Mouse (Mus musculus): ENCODE measurements around the gene Prkci.

Prkci gene

GRCm38 (mm10) chr3:31049087-31049486 lies 53.5 kb downstream of the Prkci start:
- no peak for DNase-seq (ENCODE audit: low spot score)

- DNase-seq (ENCODE audit: low spot score) = no peak
Observed at GRCm38 (mm10) chr3:31050375-31050774, 54.8 kb downstream of the Prkci start.

GRCm38 (mm10) chr3:31051730-31052129 lies 56.2 kb downstream of the Prkci start:
- DNase-seq (ENCODE audit: low spot score) = no peak

GRCm38 (mm10) chr3:31053191-31053590 lies 57.6 kb downstream of the Prkci start:
- no peak for DNase-seq (ENCODE audit: low spot score)

- no peak for DNase-seq (ENCODE audit: low spot score)
Observed at GRCm38 (mm10) chr3:31054888-31055287, 59.3 kb downstream of the Prkci start.

- peak; percentile 38 for DNase-seq (ENCODE audit: low spot score)
Observed at GRCm38 (mm10) chr3:31056047-31056650, 60.6 kb downstream of the Prkci start.

- peak; percentile 83 for DNase-seq (ENCODE audit: low spot score)
Observed at GRCm38 (mm10) chr3:31056651-31057627, 61.4 kb downstream of the Prkci start.

- peak; percentile 28 for DNase-seq (ENCODE audit: low spot score)
Observed at GRCm38 (mm10) chr3:31060745-31061102, 65.2 kb downstream of the Prkci start.

GRCm38 (mm10) chr3:31061103-31061785 lies 65.7 kb downstream of the Prkci start:
- DNase-seq (ENCODE audit: low spot score) = no peak

GRCm38 (mm10) chr3:31061786-31062120 lies 66.2 kb downstream of the Prkci start:
- no peak for DNase-seq (ENCODE audit: low spot score)

GRCm38 (mm10) chr3:31062325-31062724 lies 66.8 kb downstream of the Prkci start:
- no peak for DNase-seq (ENCODE audit: low spot score)

- no peak for DNase-seq (ENCODE audit: low spot score)
Observed at GRCm38 (mm10) chr3:31068482-31068881, 72.9 kb downstream of the Prkci start.

GRCm38 (mm10) chr3:31071804-31072203 lies 76.3 kb downstream of the Prkci start:
- DNase-seq (ENCODE audit: low spot score) = no peak

- DNase-seq (ENCODE audit: low spot score) = no peak
Observed at GRCm38 (mm10) chr3:31075808-31076207, 80.3 kb downstream of the Prkci start.

GRCm38 (mm10) chr3:31077068-31077703 lies 81.6 kb downstream of the Prkci start:
- no peak for DNase-seq (ENCODE audit: low spot score)

- DNase-seq (ENCODE audit: low spot score) = no peak
Observed at GRCm38 (mm10) chr3:31079450-31079849, 83.9 kb downstream of the Prkci start.

- DNase-seq (ENCODE audit: low spot score) = no peak
Observed at GRCm38 (mm10) chr3:31080791-31081502, 85.4 kb downstream of the Prkci start.

GRCm38 (mm10) chr3:31082838-31083506 lies 87.4 kb downstream of the Prkci start:
- DNase-seq (ENCODE audit: low spot score) = no peak

GRCm38 (mm10) chr3:31083507-31084245 lies 88.1 kb downstream of the Prkci start:
- no peak for DNase-seq (ENCODE audit: low spot score)

- no peak for DNase-seq (ENCODE audit: low spot score)
Observed at GRCm38 (mm10) chr3:31085000-31085399, 89.5 kb downstream of the Prkci start.
